Mouse (Mus musculus) limb, embryonic 15.5 days (tissue): ENCODE data around the gene Gja6. TPM values are rescaled to one million over a fixed set of nuclear protein-coding genes. Genes with fewer than 3 reads are reported as not detected.

Experiments
- ATAC-seq: fragments of 200-750 bp; cut with Nextera tagmentation; 2 replicates; pipeline ENCODE4 v1.8.0; 2017; ENCODE audit warnings: low read depth, moderate TSS enrichment; ENCODE audit not compliant: insufficient number of reproducible peaks, low FRiP score, low TSS enrichment
- H3K27ac ChIP-seq: fragments of 300-500 bp; sonication (generic); 2 replicates; pipeline ENCODE4 v1.5.1; 2015; ENCODE audit warnings: moderate library complexity, mild to moderate bottlenecking, inconsistent platforms
- H3K27me3 ChIP-seq: fragments of 300-500 bp; sonication (generic); 2 replicates; pipeline ENCODE4 v1.6.1; 2015; ENCODE audit warnings: inconsistent platforms
- H3K36me3 ChIP-seq: fragments of 300-500 bp; sonication (generic); 2 replicates; pipeline ENCODE4 v1.6.1; 2015; ENCODE audit warnings: inconsistent platforms
- H3K4me1 ChIP-seq: fragments of 300-500 bp; sonication (generic); 2 replicates; pipeline ENCODE4 v1.6.1; 2015; ENCODE audit warnings: inconsistent platforms
- H3K4me2 ChIP-seq: fragments of 300-500 bp; sonication (generic); 2 replicates; pipeline ENCODE4 v1.6.1; 2015; ENCODE audit warnings: mild to moderate bottlenecking, inconsistent platforms
- H3K4me3 ChIP-seq: fragments of 300-500 bp; sonication (generic); 2 replicates; pipeline ENCODE4 v1.5.1; 2015; ENCODE audit warnings: mild to moderate bottlenecking, inconsistent platforms
- H3K9ac ChIP-seq: fragments of 300-500 bp; sonication (generic); 2 replicates; pipeline ENCODE4 v1.6.1; 2015; ENCODE audit warnings: inconsistent platforms
- H3K9me3 ChIP-seq: fragments of 300-500 bp; sonication (generic); 2 replicates; pipeline ENCODE4 v1.6.1; 2016; ENCODE audit warnings: inconsistent platforms
- WGBS: fragments of 180-500 bp; shearing (Covaris S2); methylation state at CpG from one replicate; pipeline ENCODE4 v1.1.7; 2015; 5-methylcytosine and 5-hydroxymethylcytosine counted together
- polyA plus RNA-seq: library from polyadenylated mRNA; unstranded; fragments of >200 nt; fragmentation: Nextera tagmentation; extraction: Ambion mirVana; gene quantifications from 2 replicates; pipeline ENCODE4 v1.2.1, GENCODE M21; 2015

Gene Gja6
- 0.19 TPM in 1 of 2 replicates, not detected in the other for polyA plus RNA-seq

GRCm38 (mm10) chrX:160906952-160907351 is at the start of gene Gja6:
Gene Gja6, minus strand, starts transcription at chrX:160907052.
- H3K9me3 ChIP-seq = no peaks in the 10 kb centered on the region
- no peak for ATAC-seq

GRCm38 (mm10) chrX:160949583-160949982 is 42.7 kb upstream of the Gja6 start:
- Histone ChIP-seq H3K4me3 (no peak overlapping the region), H3K9me3 (no peaks in the 10 kb centered on the region), H3K4me1 (no peaks in the 10 kb centered on the region), H3K36me3 (no peaks in the 10 kb centered on the region), H3K4me2 (no peak overlapping the region), H3K9ac (no peak overlapping the region), H3K27me3 (peaks cover 2% of the 10 kb centered on the region; the same call in 1 of the 2 replicates), H3K27ac (no peak overlapping the region)
- 87% methylated on average over 2 of the region's 2 CpGs for WGBS
- no peak for ATAC-seq

More at GRCm38 (mm10) chrX:160906952-160907351, at the start of gene Gja6:
- Histone ChIP-seq H3K4me3 (no peak within 1 kb of the TSS), H3K27ac (no peak within 1 kb of the TSS), H3K4me1 (no peaks in the 10 kb centered on the region), H3K27me3 (peaks cover 11% of the 10 kb centered on the region), H3K4me2 (no peak within 1 kb of the TSS), H3K36me3 (no peaks in the 10 kb centered on the region), H3K9ac (no peak within 1 kb of the TSS)
- 63% methylated on average over 4 of the region's 4 CpGs for WGBS

- H3K27ac ChIP-seq = no peak overlapping the region
- no peak overlapping the region for H3K9ac ChIP-seq
- no peaks in the 10 kb centered on the region for H3K4me1 ChIP-seq
- no peak overlapping the region for H3K4me2 ChIP-seq
- H3K9me3 ChIP-seq = no peaks in the 10 kb centered on the region
- no peaks in the 10 kb centered on the region; the same call in 1 of the 2 replicates for H3K27me3 ChIP-seq
- no peaks in the 10 kb centered on the region for H3K36me3 ChIP-seq
- ATAC-seq = no peak
- 74% methylated on average over 4 of the region's 4 CpGs for WGBS
- no peak overlapping the region for H3K4me3 ChIP-seq
Observed at GRCm38 (mm10) chrX:160944722-160945121, 37.9 kb upstream of the Gja6 start.

- no peak overlapping the region for H3K27ac ChIP-seq
- 59% methylated on average over 1 of the region's 1 CpGs for WGBS
- H3K9ac ChIP-seq = no peak overlapping the region
- no peaks in the 10 kb centered on the region for H3K9me3 ChIP-seq
- ATAC-seq = no peak
- H3K27me3 ChIP-seq = no peaks in the 10 kb centered on the region
- no peak overlapping the region for H3K4me2 ChIP-seq
- H3K4me3 ChIP-seq = no peak overlapping the region
- H3K36me3 ChIP-seq = no peaks in the 10 kb centered on the region
- no peaks in the 10 kb centered on the region for H3K4me1 ChIP-seq
Observed at GRCm38 (mm10) chrX:160935541-160935940, 28.7 kb upstream of the Gja6 start.

GRCm38 (mm10) chrX:160930656-160931055 is 23.8 kb upstream of the Gja6 start:
- ATAC-seq = no peak
- Histone ChIP-seq H3K9ac (no peak overlapping the region), H3K36me3 (no peaks in the 10 kb centered on the region), H3K27me3 (no peaks in the 10 kb centered on the region), H3K4me3 (no peak overlapping the region), H3K4me2 (no peak overlapping the region), H3K4me1 (no peaks in the 10 kb centered on the region), H3K9me3 (no peaks in the 10 kb centered on the region), H3K27ac (no peak overlapping the region)

- no peak overlapping the region for H3K4me3 ChIP-seq
- H3K4me2 ChIP-seq = no peak overlapping the region
- no peaks in the 10 kb centered on the region for H3K9me3 ChIP-seq
- 84% methylated on average over 1 of the region's 1 CpGs for WGBS
- no peak overlapping the region for H3K9ac ChIP-seq
- no peaks in the 10 kb centered on the region for H3K27me3 ChIP-seq
- H3K4me1 ChIP-seq = no peaks in the 10 kb centered on the region
- ATAC-seq = no peak
- no peak overlapping the region for H3K27ac ChIP-seq
- no peaks in the 10 kb centered on the region for H3K36me3 ChIP-seq
Observed at GRCm38 (mm10) chrX:160928870-160929269, 22.0 kb upstream of the Gja6 start.

GRCm38 (mm10) chrX:160919022-160919637 is 12.3 kb upstream of the Gja6 start:
- no peaks in the 10 kb centered on the region for H3K36me3 ChIP-seq
- H3K4me3 ChIP-seq = no peak overlapping the region
- ATAC-seq = no peak
- H3K27ac ChIP-seq = no peak overlapping the region
- H3K27me3 ChIP-seq = no peaks in the 10 kb centered on the region
- no peaks in the 10 kb centered on the region for H3K9me3 ChIP-seq
- no peaks in the 10 kb centered on the region for H3K4me1 ChIP-seq
- no peak overlapping the region for H3K4me2 ChIP-seq
- 89% methylated on average over 3 of the region's 3 CpGs for WGBS
- H3K9ac ChIP-seq = no peak overlapping the region

- Histone ChIP-seq H3K4me1 (no peaks in the 10 kb centered on the region), H3K9me3 (no peaks in the 10 kb centered on the region), H3K27ac (no peak overlapping the region), H3K36me3 (no peaks in the 10 kb centered on the region), H3K4me2 (no peak overlapping the region), H3K9ac (no peak overlapping the region), H3K27me3 (0 out of 2 replicates have a peak, but pooled peaks cover 6% of the 10 kb centered on the region), H3K4me3 (no peak overlapping the region)
- 84% methylated on average over 4 of the region's 4 CpGs for WGBS
- no peak for ATAC-seq
Observed at GRCm38 (mm10) chrX:160906477-160906876, 375 bp downstream of the Gja6 start.

- no peak overlapping the region for H3K4me2 ChIP-seq
- H3K9ac ChIP-seq = no peak overlapping the region
- H3K36me3 ChIP-seq = no peaks in the 10 kb centered on the region
- 0 out of 2 replicates have a peak, but pooled peaks cover 6% of the 10 kb centered on the region for H3K27me3 ChIP-seq
- no peak overlapping the region for H3K4me3 ChIP-seq
- H3K4me1 ChIP-seq = no peaks in the 10 kb centered on the region
- 60% methylated on average over 4 of the region's 4 CpGs for WGBS
- ATAC-seq = no peak
- no peak overlapping the region for H3K27ac ChIP-seq
- H3K9me3 ChIP-seq = no peaks in the 10 kb centered on the region
Observed at GRCm38 (mm10) chrX:160905913-160906312, 939 bp downstream of the Gja6 start.

GRCm38 (mm10) chrX:160905041-160905678 is 1.7 kb downstream of the Gja6 start:
- Histone ChIP-seq H3K9ac (no peak overlapping the region), H3K4me2 (no peak overlapping the region), H3K36me3 (no peaks in the 10 kb centered on the region), H3K4me1 (no peaks in the 10 kb centered on the region), H3K27ac (no peak overlapping the region), H3K9me3 (no peaks in the 10 kb centered on the region), H3K27me3 (0 out of 2 replicates have a peak, but pooled peaks cover 6% of the 10 kb centered on the region), H3K4me3 (no peak overlapping the region)
- WGBS = 73% methylated on average over 2 of the region's 2 CpGs
- ATAC-seq = no peak

- ATAC-seq = no peak
- no peaks in the 10 kb centered on the region for H3K4me1 ChIP-seq
- no peaks in the 10 kb centered on the region for H3K36me3 ChIP-seq
- 100% methylated on average over 2 of the region's 2 CpGs for WGBS
- H3K9ac ChIP-seq = no peak overlapping the region
- no peak overlapping the region for H3K27ac ChIP-seq
- no peak overlapping the region for H3K4me2 ChIP-seq
- 0 out of 2 replicates have a peak, but pooled peaks cover 6% of the 10 kb centered on the region for H3K27me3 ChIP-seq
- H3K4me3 ChIP-seq = no peak overlapping the region
- no peaks in the 10 kb centered on the region for H3K9me3 ChIP-seq
Observed at GRCm38 (mm10) chrX:160901118-160901517, 5.7 kb downstream of the Gja6 start.

GRCm38 (mm10) chrX:160892077-160892476 is 14.8 kb downstream of the Gja6 start:
- Histone ChIP-seq H3K36me3 (no peaks in the 10 kb centered on the region), H3K4me3 (no peak overlapping the region), H3K9ac (no peak overlapping the region), H3K27me3 (no peaks in the 10 kb centered on the region), H3K4me1 (no peaks in the 10 kb centered on the region), H3K9me3 (no peaks in the 10 kb centered on the region), H3K27ac (no peak overlapping the region), H3K4me2 (no peak overlapping the region)
- no peak for ATAC-seq
- 81% methylated on average over 1 of the region's 1 CpGs for WGBS
